Mouse (Mus musculus) megakaryocyte, embryonic 14.5 days (primary cell): ENCODE measurements at regions not wholly inside any gene's neighbourhood (a gene's known extent, or its start where the extent isn't known, plus 50 kb on each side); places are given as distances from the start of the nearest gene placed in this dataset.

Source experiments
- FLI1 ChIP-seq: IDR thresholded peaks from 2 replicates; pipeline ENCODE4 v1.6.1; 2012; ENCODE audit warnings: low read length, inconsistent platforms, mixed read lengths
- GATA1 ChIP-seq: IDR thresholded peaks from 3 replicates; pipeline ENCODE4 v1.6.1; 2012; ENCODE audit warnings: mixed read lengths, low read length, inconsistent platforms, borderline replicate concordance

GRCm38 (mm10) chr11:25435645-25436044 is 774.9 kb downstream of the 5730522E02Rik start:
- no peak for TF ChIP-seq GATA1
- no peak for TF ChIP-seq FLI1
